Mouse (Mus musculus): ENCODE results near the gene Axin1.

- TF ChIP-seq CTCF (conservative IDR thresholded peaks at IDR 0.05 in 1 of 2, IDR thresholded peaks at IDR 0.05 in 1 of 2; ENCODE audit: low read depth in 2 of 2, low read length in 2 of 2) (no peak), RCOR1 (conservative IDR thresholded peaks at IDR 0.05; ENCODE audit: low read depth, low read length) (no peak), MEF2A (IDR thresholded peaks at IDR 0.05; ENCODE audit: borderline replicate concordance, low read depth, low read length) (no peak), SMC3 (IDR thresholded peaks at IDR 0.05; ENCODE audit: low read depth, low read length) (no peak)
Measured at GRCm38 (mm10) chr17:26187592-26187991, 49.1 kb downstream of the Axin1 start.

All from CH12.LX (cell line).